Mouse (Mus musculus): Measurements from ENCODE around the gene Slc35b4. TPM values are rescaled to one million over a fixed set of nuclear protein-coding genes. Genes with fewer than 3 reads are reported as not detected.
A peak's percentile ranks its signal among the peaks of the same experiment; 100 is the strongest.

Gene Slc35b4
- total RNA-seq, 4 experiments from 2014 or later: 38.6 to 47.2 (median 41.5) TPM

DNA sequence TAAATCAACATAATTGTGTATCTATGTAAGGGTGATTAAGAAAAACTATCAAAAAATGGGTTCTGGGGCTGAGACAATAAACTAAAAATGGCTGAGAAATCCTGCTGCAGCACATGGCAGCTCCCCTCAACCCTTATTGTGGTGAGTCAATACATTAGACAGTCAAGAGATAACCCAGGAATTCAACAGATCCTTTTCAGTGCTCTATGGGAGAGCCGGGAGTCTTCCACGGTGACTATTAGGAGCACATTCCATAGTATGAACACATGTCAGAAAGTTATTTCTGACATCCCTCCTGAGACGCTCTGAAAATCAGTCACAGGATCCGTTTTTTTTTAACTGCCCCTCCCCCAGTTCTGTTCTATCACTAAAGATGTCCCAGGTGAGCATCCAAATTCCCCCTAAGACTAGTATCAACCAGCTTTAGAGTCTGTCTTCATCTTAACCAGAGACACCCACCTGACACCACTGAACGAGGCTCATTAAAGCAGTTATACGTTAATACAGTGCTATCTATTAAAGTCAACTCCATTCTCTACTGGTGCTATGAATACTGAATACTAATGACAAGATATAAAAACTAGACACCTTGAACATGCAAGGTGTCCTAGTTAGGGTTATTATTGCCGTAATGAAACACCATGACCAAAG lies 5.9 kb downstream of the Slc35b4 start:
- DNase-seq: no peak

DNA sequence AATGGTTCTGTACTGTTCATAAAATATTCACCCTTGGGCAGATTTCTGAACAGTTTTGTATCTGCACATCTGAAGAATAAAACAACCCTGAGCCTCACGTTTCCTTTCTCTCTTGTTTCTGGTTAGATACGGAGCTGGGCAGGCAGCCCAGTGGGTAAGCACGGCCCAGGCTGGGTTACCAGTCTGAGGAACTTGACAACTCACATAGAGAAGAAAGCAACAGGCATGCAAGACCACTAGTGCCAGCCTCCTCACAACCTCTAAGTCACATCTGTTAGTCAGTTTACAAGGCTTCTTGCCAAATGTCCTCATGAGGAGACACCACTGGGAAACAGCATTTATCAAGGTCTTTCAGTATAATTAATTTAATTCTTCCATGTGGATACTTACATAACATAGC lies 8.1 kb downstream of the Slc35b4 start:
- no peak for DNase-seq

DNA sequence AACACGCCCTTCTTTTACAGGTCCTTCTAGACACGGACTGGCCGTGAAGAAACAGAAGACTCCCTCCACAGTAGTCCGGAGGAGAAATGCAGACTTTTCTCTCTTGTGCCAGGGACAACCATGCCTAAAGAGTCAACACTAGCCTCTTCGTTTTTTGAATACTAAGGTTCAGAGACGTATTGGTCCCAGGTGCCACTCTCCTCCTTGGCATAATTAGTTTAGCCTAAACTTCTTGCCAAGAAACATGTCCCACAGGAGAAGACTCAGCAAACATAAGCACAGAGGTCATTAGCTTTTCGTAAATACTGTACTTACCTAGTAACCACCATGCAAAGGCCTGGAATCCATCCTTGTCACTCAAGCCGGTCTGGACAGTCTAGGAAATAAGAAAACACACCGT lies 13.9 kb downstream of the Slc35b4 start:
- no peak for DNase-seq

DNA sequence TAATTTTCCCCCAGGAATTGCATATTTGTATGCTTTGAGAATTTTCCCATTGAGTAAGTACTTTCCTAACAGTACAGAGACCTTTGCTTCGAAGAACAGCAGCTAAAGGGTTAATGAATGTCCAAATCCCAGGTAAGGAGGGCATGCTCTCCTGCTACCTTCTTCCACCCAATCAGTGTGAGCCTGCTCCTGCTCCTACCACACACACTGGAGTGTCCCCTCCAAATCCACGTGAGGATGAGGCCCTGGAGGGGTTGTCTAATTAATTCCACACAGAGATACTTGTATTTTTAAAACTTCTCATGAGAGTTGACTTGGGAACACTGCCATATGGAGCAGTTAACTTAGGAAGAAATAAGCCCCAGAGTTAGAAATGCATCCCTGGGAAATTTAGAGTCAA lies 14.3 kb downstream of the Slc35b4 start:
- no peak for DNase-seq

DNA sequence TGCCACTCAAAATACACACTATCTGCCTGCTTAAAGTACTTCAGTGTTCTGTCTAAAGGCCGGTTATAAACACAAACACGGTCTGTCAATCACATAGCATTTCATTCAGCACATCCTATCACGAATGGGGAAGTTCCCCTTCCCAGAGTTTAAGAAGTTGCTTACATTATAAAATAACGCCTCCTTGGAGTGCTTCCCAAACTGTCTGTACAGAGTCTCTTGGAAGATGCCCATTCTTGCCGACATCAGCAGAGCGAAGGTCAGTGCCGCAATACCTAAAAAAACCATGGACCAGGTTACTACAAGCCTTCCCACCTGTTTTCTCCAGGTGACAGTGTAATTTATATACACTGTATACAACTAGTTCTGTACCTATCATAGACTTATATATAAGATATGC lies 15.4 kb downstream of the Slc35b4 start:
- no peak for DNase-seq

DNA sequence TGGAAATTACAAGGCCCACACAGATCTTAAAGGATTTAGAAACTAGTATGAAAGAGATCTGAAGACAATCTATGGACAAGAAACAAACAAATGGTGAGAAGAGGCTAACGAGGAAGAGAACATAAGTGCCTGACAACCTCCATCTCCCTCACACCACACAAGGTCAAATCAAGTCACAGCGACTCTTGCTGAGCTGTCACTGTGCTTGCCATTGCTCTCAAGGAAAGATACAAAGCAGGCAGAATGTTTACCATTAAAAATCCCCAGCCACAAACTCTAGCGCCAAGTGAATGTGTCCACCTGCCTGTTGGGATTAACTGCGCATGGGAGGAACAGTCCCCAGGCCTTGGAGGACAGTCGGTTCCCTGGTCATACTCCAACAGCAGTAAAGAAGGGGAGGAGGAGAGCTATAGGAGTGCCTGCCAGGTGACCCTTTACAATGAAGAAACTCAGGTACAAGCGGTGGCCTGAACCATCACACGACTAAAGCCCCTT lies 16.0 kb downstream of the Slc35b4 start:
- DNase-seq: no peak

DNA sequence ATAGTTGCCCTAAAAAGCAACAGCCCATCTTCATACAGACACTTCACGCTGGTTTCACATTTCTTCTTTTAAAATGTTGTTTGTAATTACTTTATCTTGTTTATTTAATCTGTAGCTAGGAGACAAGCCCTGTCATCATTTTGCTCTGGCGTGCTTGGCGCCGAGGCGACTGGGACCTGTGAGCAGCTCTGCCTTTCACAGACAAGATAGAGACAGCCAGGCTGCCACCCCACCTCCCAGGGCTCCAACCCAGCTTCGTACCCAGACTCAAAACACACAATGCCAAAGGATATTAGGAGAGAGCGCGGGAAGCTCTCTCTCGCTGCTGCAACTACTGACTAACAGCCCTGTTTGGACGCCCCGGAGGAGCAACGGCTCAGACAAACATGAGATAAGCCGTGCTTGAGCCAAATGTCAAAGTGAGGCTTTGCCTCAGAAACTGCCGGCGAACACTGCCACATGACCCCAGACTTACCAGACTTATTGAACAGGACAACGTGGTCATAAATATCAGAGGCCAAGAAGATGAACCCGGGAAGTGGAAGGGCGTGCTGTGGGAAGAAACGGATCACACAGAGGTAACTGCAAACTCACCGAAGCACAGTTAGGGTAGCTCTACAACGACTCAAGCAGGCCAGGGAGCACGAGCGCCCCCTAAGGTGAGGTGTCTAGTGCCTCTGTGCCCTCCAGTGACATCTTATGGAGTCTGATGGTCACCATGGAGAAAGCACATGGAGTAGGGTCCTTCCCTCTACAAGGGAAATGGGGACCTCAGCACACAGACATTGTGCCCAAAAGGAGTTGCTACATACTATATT lies 16.7 kb downstream of the Slc35b4 start:
- no peak for DNase-seq

DNA sequence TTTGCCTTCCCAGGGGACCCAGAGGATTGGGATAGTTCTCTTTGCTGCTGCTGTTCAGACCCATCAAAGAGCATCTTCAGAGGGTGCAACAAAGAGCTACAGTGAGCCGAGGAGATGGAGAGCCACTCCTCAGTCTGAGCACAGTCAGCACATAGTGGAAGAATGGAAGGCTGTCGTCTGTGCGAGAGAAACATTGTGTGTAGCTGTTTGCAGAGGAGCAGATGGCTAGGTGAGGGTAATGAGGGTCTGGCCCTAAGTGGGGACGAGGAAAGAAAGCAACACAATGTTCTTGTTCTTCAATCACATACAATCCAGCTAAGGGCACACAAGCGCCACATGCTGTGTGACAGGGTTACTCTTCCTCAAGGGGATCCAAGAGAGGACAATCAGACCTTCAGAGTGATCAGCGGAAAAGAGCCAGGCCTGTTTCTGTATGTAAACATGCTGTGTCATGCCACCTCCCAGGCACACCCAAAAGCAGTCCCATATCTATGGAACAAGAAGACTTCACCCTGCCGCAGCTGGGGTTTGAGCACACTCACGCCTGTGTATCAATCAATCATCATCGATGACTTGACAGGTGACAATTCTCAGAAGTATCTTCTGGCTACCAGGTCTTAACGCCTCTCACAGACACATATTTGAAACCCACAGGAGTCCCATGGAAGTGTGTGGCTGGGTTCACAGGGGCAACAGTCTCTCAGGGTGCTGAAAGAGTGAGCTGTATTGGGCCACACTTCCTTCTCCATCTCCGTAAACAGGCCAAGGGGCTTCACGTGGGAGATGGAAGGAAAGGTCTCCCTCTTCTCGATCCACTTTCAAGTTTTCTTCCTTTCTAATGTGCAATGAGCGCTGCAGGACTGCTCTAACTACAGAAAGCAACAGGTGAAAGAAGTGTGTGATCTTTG lies 19.8 kb downstream of the Slc35b4 start:
- DNase-seq: no peak

DNA sequence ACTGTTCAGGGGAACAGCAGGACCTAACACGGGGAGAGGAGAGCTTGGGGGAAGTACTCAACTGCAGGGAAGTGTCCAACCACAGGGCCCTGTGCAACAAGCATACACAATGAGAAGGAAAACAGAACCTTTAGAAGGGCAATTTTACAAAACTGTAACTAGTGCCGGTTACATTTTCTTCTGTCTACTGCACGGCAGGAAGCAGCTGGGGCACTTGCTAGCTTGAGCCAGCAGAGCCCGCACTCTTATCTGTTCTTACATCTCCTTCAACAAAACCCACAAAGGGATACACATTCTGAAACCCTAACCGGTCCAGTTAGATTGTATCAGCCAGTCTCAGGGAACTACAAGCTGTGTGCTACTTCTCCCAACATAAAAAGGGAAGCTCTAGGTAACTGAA lies 20.9 kb downstream of the Slc35b4 start:
- no peak for DNase-seq

DNA sequence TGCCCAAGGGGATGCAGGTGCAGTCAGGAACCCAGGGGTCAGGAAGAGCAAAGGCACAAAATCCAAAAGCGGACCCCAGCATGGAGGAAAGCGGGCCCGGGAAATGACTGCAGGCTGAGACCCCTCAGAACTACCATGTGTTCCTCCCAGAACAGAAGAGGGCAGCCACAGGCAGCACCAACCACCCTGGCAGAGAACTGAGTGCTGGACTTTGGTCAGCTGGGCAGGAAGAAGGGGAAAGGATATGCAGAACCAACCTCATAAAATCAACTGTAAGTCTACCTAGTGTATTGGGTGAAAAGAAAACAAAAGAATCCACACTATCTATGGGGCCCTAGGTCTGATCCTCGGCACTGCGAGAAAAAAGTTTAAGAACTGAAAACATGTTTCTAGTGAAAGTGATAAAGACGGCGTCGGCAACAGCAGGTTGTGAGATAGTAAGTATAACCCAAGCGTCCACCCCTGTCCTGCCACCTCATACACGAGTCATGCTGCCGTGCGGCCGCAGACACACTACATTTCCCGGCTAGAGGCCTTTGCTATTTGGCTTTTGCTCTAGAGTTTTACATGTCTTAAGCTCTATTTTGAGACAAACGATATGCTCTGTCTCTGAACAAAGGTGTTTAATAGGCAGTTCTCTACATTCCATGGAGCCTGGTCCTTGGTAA lies 21.6 kb downstream of the Slc35b4 start:
- DNase-seq: no peak

DNA sequence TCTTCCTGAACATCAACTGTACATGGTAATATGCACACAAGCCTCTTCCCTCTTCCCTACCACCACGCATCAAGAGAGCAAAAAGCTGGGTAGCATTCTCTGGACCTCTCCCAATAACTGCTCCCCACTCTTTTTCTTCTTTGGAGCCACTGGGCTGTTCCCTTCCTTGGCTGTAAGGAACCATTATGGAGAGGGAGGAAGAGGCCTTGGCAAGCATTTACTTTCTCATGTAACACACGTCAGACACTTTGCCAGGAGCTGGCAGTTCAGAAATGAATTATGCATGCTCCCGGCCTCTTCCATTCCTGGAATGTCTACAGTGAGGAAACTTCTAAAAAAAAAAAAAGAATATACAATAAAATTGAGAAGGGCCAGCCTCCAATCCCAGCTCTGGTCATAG lies 22.7 kb downstream of the Slc35b4 start:
- peak; percentile 31 for DNase-seq

DNA sequence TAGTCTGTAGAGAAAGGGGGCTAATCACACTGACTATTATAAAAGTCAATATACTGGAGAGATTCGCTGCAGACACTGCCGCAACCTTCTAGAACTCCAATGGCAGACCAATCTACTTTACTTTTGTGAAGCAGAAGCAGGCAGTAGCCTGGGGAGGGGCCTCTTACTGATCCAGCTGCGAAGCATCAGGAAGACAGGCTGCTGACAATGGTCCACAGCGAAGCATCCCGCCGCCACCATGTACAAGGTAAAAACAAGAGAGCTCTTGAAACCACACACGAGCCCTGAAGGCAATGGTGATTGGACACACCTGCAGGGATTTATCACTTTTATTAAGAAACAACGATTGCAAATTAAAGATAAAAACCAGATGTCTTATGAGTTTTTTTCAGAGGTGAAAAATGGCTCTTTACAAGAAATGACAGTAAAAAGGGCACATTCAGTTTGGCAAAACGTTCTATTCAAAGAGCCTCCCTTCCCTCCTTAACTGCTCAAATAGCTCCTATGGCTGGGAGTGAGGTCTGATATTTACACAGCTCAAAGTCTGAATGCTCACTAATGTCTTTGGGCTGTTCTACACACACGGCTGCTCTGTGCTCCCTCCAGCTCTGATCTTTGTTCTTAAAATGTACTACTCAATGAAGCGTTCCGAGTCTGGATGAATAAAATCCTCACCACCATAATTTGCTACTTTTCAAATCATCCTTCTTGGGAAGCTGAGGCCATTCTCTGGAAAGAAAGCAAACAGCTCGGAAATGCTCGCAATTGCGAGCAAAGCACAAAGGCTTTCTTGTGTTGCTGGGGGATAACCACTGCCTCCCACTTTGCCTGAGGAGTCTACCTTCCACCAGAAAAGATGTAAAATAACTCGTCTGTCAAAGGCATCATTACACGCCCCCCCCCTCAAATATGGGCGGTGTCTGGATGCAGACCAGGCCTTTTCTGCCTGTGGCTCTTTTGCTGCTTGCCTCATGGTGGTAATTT lies 23.6 kb downstream of the Slc35b4 start:
- DNase-seq: no peak

DNA sequence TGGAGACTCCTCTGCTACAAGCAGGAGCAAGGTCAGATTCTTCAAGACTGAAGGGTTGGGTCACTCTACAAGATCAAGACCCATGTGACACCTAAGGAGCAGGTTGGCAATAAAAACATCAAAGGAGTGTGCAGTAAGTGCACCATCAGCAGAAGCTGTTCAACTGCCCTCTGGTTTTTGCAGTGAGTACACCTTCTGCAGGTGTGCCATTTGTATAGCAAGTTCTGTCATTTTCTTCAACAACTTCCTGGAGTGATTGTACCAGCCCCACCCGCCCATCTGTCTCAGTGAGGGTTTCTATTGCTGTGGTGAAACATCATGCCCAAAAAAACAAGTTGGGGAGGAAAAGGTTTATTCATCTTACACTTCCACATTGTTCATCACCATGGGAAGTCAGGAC lies 27.1 kb downstream of the Slc35b4 start:
- no peak for DNase-seq

DNA sequence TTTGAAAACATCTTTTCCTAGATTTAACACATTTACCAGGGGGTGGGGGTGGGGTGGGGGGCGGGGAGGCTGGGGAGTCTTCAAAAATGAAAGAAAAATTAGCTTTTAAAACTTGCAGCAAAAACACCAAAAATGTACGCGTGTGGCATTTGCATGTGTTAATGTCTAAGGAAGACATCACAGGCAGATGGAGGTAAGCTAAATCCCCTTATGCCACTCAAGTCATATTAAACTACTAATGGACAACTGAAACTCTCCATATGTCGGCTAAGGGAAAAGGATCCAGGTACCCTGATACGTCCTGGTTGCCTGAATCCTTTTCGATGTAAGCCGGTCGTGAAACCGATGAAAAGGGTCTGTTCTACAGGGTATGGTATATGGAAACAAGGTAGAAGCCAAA lies 27.8 kb downstream of the Slc35b4 start:
- DNase-seq: no peak

DNA sequence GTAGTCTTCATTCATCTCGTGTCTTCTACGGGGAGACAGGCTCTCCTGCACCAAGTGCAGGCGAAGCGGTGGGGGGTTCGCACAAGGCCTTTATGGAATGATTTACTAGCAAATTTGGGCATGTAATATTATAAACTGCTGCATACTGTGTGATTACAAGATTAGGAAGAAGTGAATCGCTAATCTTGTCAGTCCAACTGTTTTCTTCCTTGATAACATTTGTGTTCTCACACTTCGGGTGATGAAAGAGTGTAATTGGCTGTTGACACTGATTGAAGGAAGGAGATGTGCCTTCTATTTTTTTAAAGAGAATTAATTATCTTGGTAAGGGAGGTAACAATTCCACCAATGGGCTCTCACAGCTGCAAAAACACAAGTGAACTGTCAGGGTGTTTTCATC lies 28.3 kb downstream of the Slc35b4 start:
- DNase-seq: no peak

DNA sequence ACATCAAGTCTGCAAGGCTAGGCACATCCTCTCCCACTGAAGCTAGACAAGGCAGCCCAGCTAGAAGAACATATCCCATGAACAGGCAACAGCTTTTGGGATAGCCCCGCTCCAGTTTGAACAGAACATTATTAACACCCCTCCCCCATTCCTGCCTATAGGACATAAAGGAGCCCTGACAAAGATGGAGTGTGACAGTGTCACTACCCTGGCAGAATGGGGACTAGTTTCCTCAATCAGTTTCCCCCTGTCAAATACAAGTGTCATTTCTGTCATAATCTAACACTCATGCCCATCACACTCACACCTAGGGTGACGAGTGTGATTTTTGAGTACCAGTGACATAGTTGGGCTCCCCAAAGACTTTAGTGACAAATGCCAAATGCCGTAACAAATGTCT lies 28.9 kb downstream of the Slc35b4 start:
- no peak for DNase-seq

DNA sequence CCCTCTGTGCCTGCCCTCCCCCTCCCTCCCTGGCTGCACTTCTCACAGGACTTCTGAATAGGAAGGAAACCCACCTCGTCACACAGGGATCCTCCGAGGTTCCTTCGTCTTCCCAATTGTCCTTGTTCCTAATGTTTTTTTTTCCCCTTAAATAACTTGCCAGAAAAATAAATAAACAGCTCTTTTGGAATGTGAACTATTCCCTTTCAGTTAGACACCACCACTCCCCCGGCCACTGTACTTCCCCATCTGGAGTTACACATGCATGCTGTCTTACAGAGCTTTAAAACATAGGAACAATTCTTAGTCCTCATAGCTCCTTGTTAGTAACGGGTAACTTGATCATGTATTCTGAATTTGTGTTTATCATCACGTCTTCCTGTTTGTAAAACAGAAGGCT lies 30.9 kb downstream of the Slc35b4 start:
- no peak for DNase-seq

DNA sequence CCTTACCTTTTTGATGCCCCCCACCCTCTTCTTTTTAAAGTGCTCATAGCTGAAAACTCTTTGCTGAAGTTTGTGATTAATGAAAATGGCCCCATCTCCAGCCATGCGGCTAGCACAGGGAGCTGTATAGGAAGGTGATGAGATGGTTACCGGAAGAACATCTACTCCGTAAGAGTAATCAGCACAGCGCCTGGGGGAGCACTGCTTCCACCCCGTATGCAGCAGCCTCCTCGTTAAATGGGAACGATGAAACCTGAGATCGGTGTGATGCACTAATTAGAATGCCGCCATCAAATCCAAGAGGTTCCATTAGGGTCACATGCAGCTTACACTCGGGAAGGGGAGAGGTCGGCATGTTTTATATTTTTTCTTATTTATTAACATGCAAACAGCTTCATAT lies 34.0 kb downstream of the Slc35b4 start:
- DNase-seq: no peak

DNA sequence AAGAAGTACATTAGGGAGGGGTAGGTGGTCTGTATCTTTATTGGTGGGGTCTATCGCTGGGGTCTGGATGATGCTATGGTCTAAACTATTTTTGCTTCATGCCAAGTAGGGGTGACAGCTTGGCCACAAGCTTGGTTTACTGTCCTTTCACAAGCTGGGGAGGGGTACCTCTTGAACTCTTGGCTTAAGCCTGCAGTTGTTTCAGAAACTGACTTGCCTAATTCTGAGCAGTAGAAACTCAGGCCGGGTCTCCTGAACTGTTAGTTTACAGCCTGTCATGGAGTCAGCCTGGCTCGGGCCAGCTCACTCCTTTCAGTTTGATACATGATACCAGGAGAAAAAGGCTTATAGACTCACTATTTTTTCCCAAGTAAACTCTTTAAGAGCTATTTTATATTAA lies 38.5 kb downstream of the Slc35b4 start:
- no peak for DNase-seq

DNA sequence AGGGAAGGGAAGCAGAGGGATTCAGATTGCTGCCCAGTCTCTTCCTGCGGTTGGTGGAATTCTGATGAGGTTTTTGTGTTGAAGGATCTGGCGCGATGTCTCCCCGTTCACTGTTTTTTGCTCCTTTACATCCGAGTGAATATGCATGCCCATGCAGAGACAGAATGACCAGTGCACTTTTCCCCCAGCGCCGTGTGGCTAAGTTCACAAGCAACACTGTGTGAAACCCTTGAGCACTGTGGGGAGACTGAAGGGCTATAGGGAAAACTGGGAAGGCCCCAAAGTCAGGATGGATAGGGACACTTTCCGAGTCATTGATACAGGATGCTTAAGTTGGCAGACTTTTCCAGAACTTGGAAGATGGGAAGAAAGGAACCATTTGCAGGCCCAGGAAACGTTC lies 44.5 kb downstream of the Slc35b4 start:
- no peak for DNase-seq

DNA sequence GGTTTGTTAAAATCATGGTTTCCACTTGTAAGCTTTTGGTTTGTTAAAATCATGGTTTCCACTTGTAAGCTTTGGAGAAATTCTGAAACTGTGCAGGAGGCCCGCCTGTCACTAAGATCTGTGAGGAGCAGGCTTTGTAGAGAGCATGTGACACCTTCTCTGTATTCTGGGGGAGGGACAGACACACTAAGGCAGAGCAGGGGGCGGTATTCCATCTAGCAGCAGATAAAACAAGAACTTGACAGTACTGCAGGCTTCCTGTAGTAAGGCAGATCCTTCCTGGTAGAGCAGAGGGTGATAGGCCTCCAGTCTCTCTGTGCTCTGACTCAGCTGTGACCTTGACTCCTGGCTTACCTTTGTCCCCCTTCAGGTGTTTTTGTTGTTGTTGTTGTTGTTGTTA lies 47.6 kb downstream of the Slc35b4 start:
- no peak for DNase-seq

Data from adrenal gland, adult 8-10 months (tissue).